Mouse (Mus musculus) spleen, adult 12 weeks (tissue): Measurements from ENCODE around the gene Olfr378.

Source experiments
- DNase-seq: peaks from one replicate; pipeline ENCODE4 v3.0.0; 2022; ENCODE audit warnings: low spot score

The Olfr378 gene

GRCm38 (mm10) chr11:73428377-73428776, at the start of gene Olfr378:
TSS of gene Olfr378 (minus strand) at chr11:73428477.
- no peak for DNase-seq

- DNase-seq = no peak
Observed at GRCm38 (mm10) chr11:73457408-73457807, 29.1 kb upstream of the Olfr378 start, which contains the start of gene Olfr380. TSS of gene Olfr380 (minus strand) at chr11:73457508.

- DNase-seq = no peak
Observed at GRCm38 (mm10) chr11:73399514-73399913, 28.8 kb downstream of the Olfr378 start, which contains the start of gene Olfr1. TSS of gene Olfr1 (minus strand) at chr11:73399614.

- no peak for DNase-seq
Observed at GRCm38 (mm10) chr11:73395374-73395773, 32.9 kb downstream of the Olfr378 start.
